In the genomic region with DNA sequence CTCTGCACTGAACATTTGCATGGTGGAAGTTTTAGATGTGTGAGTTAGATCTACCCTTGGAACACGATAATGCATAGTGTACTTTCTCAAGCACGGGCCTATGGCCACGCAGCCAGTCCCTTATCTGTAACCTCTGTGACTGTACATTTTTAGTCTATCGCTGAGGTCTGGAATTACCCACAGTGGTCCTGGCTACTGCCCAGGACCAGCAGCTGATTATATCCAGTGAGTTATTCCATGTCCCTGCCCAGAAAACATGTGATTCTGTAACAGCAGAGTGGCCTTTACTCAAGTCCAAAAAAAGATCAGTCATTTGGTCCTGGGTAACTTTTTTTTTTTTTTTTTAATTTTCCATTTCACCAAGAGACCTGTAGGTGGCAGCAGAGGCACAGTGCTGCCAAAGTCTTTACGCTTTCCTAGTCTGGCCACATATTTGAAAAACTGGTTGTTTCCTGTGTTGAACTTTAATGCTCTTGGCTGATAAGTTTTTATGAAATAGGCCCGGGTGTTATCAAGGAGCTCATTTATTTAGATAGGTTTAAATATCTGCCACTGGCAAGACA, we compare ENCODE assay signal across 8 mouse cellular contexts.
DNase-seq lines count a peak whose midpoint lies in the region; ATAC-seq lines count a peak whose summit lies in the region.

No protein-coding gene starts in this region.

- no peak for DNase-seq in hindbrain, embryonic 10.5 days (ENCODE audit: low spot score)
- peak; percentile 36 for DNase-seq in ES-CJ7 (ENCODE audit: low read depth, low spot score)
- peak; percentile 68 for DNase-seq in c-Kit-positive CD71-positive TER-119-positive erythroid progenitor cells, embryonic 14.5 days (ENCODE audit: low spot score)
- DNase-seq in heart, adult 9 months (ENCODE audit: low spot score in 2 of 2), result peak; percentile 73 to 75
- peak; percentile 56 to 72 for DNase-seq in kidney, postnatal 36 days
- DNase-seq in retina, embryonic 14.5 days (ENCODE audit: low spot score), result peak; percentile 82
- no peak for DNase-seq in ovary, postnatal 10 days (ENCODE audit: low spot score)

- H3K4me1 ChIP-seq in hindbrain, embryonic 15.5 days (replicated peaks), result no peaks in the 10 kb centered on the region; the same call in 1 of the 2 replicates
- H3K4me1 ChIP-seq in hindbrain, embryonic 10.5 days (replicated peaks), result no peaks in the 10 kb centered on the region

- H3K9me3 ChIP-seq in hindbrain, embryonic 15.5 days, result no peaks in the 10 kb centered on the region
- no peaks in the 10 kb centered on the region for H3K9me3 ChIP-seq in hindbrain, embryonic 10.5 days

- ATAC-seq in hindbrain, embryonic 15.5 days (ENCODE audit: low FRiP score, low read depth), result peak; percentile 51; the same call in 1 of the 2 replicates

- H3K4me3 ChIP-seq in hindbrain, embryonic 15.5 days, result no peak overlapping the region
- H3K4me3 ChIP-seq in hindbrain, embryonic 10.5 days, result no peak overlapping the region

- H3K27ac ChIP-seq in hindbrain, embryonic 15.5 days (replicated peaks), result no peak overlapping the region
- H3K27ac ChIP-seq in hindbrain, embryonic 10.5 days, result no peak overlapping the region

- no peaks in the 10 kb centered on the region for H3K27me3 ChIP-seq in hindbrain, embryonic 15.5 days
- H3K27me3 ChIP-seq in hindbrain, embryonic 10.5 days (ENCODE audit: insufficient read depth, poor library complexity, severe bottlenecking), result no peaks in the 10 kb centered on the region

- no peak overlapping the region for H3K9ac ChIP-seq in hindbrain, embryonic 15.5 days

- H3K36me3 ChIP-seq in hindbrain, embryonic 15.5 days, result peaks cover 18% of the 10 kb centered on the region
- peaks cover 81% of the 10 kb centered on the region for H3K36me3 ChIP-seq in hindbrain, embryonic 10.5 days

- H3K4me2 ChIP-seq in hindbrain, embryonic 15.5 days, result no peak overlapping the region

- 65% methylated on average over 6 of the region's 6 CpGs for WGBS in hindbrain, embryonic 15.5 days
- 75% methylated on average over 6 of the region's 6 CpGs for WGBS in hindbrain, embryonic 10.5 days

Comparison
In these comparisons a context has a peak if more than half of its experiments do, and no peak if none do; other contexts are left out.
1. DNase-seq: peak in ES-CJ7 (single experiment), c-Kit-positive CD71-positive TER-119-positive erythroid progenitor cells, embryonic 14.5 days (single experiment), heart, adult 9 months (2 of 2), kidney, postnatal 36 days (2 of 2) and retina, embryonic 14.5 days (single experiment); none in hindbrain, embryonic 10.5 days (single experiment) and ovary, postnatal 10 days (single experiment).